Mouse (Mus musculus) embryonic facial prominence, embryonic 11.5 days (tissue): Measurements from ENCODE around the gene Sgce. TPM values are rescaled to one million over a fixed set of nuclear protein-coding genes. Genes with fewer than 3 reads are reported as not detected.
A peak's percentile ranks its signal among the peaks of the same experiment; 100 is the strongest.

ENCODE experiments used
- ATAC-seq: fragments of 200-750 bp; cut with Nextera tagmentation; replicated peaks from 2 replicates; pipeline ENCODE4 v1.8.0; 2017; ENCODE audit warnings: low read depth; ENCODE audit not compliant: insufficient number of reproducible peaks, low FRiP score, low TSS enrichment
- DNase-seq: peaks from one replicate; pipeline ENCODE4 v3.0.0-alpha.2; 2015; ENCODE audit warnings: low spot score
- H3K27ac ChIP-seq: fragments of 300-500 bp; sonication (generic); replicated peaks from 2 replicates; pipeline ENCODE4 v1.5.1; 2014; ENCODE audit warnings: mild to moderate bottlenecking, low read depth, low read length, control low read depth
- H3K27me3 ChIP-seq: fragments of 300-500 bp; sonication (generic); 2 replicates; pipeline ENCODE4 v1.6.1; 2014; ENCODE audit warnings: mild to moderate bottlenecking, low read length, moderate library complexity, mixed read lengths; ENCODE audit not compliant: control insufficient read depth, insufficient read depth
- H3K36me3 ChIP-seq: fragments of 300-500 bp; sonication (generic); replicated peaks from 2 replicates; pipeline ENCODE4 v1.6.1; 2014; ENCODE audit warnings: low read depth, mild to moderate bottlenecking, low read length, moderate library complexity, mixed read lengths; ENCODE audit not compliant: control insufficient read depth, insufficient read depth
- H3K4me1 ChIP-seq: fragments of 300-500 bp; sonication (generic); 2 replicates; pipeline ENCODE4 v1.6.1; 2014; ENCODE audit warnings: low read length, mixed read lengths; ENCODE audit not compliant: control insufficient read depth, insufficient read depth
- H3K4me2 ChIP-seq: fragments of 300-500 bp; sonication (generic); 2 replicates; pipeline ENCODE4 v1.6.1; 2014; ENCODE audit warnings: low read depth, mild to moderate bottlenecking, control low read depth, low read length, moderate library complexity
- H3K4me3 ChIP-seq: fragments of 300-500 bp; sonication (generic); 2 replicates; pipeline ENCODE4 v1.5.1; 2014; ENCODE audit warnings: low read depth, low read length, control low read depth
- H3K9ac ChIP-seq: fragments of 300-500 bp; sonication (generic); replicated peaks from 2 replicates; pipeline ENCODE4 v1.6.1; 2014; ENCODE audit warnings: mild to moderate bottlenecking, control low read depth, low read length
- H3K9me3 ChIP-seq: fragments of 300-500 bp; sonication (generic); replicated peaks from 2 replicates; pipeline ENCODE4 v1.6.1; 2016; ENCODE audit warnings: mild to moderate bottlenecking, low read length, inconsistent platforms, mixed read lengths; ENCODE audit not compliant: control insufficient read depth
- WGBS: fragments of 180-500 bp; shearing (Covaris S2); extraction: QIAGEN DNeasy Blood & Tissue Kit; methylation state at CpG from one replicate; pipeline ENCODE4 v1.1.7; 2014; 5-methylcytosine and 5-hydroxymethylcytosine counted together
- polyA plus RNA-seq: library from polyadenylated mRNA; unstranded; fragments of >200 nt; fragmentation: Nextera tagmentation; extraction: Ambion mirVana; gene quantifications from 2 replicates; pipeline ENCODE4 v1.2.1, GENCODE M21; 2014

The Sgce gene
- polyA plus RNA-seq, 1 experiment from 2014 or later: 51.1 TPM

DNA sequence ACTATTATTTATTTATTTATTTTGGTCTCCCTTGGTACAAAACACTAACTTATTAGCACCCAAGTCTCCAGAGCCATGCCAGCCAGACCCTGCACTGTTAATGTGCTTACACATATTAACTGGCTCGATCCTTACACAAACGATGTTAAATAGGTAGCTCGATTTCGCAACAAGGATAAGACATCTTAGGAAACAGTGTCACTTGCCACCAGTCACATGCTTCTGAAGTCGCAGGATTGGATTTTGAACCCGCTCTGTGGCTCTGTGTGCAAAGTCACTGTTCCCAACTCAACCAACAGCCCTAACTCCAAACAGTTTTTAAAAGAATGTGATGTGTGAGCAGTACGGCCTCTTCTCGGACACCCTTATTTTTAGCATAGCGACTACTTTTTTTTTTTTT, 10.6 kb downstream of the Sgce start:
- Histone ChIP-seq H3K4me2 (no peak overlapping the region), H3K27ac (no peak overlapping the region), H3K9me3 (no peaks in the 10 kb centered on the region), H3K9ac (no peak overlapping the region), H3K4me3 (no peak overlapping the region), H3K36me3 (no peaks in the 10 kb centered on the region), H3K27me3 (no peaks in the 10 kb centered on the region), H3K4me1 (no peaks in the 10 kb centered on the region)
- WGBS: 86% methylated on average over 9 of the region's 9 CpGs
- ATAC-seq (no peak), DNase-seq (no peak)

DNA sequence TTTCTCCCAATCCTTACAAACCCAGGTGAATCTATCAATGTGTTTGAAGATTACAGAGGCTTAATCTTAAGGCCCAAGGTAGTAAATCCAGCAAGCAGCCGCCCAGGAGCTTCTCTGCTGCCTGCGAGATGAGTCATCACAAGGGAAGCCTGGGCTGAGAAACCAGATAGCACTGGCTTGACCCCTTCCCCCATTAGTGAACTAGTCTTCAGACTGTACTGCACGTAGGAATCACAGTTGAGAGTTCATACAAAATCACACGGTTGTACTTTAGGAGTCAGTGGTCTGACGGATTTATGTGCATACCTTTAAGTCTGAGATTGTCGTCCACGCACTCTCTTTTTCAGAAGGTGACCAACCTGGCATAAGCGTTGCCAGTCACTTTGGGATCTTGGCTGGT, 13.8 kb downstream of the Sgce start:
- Histone ChIP-seq H3K9me3 (no peaks in the 10 kb centered on the region), H3K27me3 (no peaks in the 10 kb centered on the region), H3K4me3 (no peak overlapping the region), H3K9ac (no peak overlapping the region), H3K27ac (no peak overlapping the region), H3K36me3 (no peaks in the 10 kb centered on the region), H3K4me1 (no peaks in the 10 kb centered on the region), H3K4me2 (no peak overlapping the region)
- ATAC-seq (0 out of 2 replicates have a peak, but pooled peaks have one; percentile 56), DNase-seq (no peak)
- WGBS: 63% methylated on average over 8 of the region's 8 CpGs

DNA sequence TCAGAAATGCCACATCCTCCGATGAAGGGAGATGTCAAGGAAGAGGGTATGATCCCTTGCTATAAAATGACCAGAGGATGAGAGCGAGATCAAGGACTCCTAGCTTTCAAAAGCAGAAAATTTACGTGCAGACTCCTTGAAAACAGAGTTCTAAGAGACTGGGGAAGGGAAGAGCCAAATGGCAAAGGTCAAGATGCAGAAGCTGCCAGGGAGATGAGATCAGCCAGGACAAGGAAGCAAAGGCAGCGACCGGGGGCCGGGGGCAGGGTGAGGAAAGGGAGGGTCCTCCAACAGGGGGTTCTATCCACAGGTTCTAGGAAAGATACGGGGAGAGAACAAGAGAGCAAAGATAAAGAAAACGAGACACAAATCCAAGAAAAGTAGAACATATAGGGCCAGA, 15.3 kb downstream of the Sgce start:
- H3K4me2 ChIP-seq: no peak overlapping the region
- H3K4me1 ChIP-seq: no peaks in the 10 kb centered on the region
- no peak for DNase-seq
- H3K4me3 ChIP-seq: no peak overlapping the region
- no peaks in the 10 kb centered on the region for H3K36me3 ChIP-seq
- no peaks in the 10 kb centered on the region for H3K27me3 ChIP-seq
- no peaks in the 10 kb centered on the region for H3K9me3 ChIP-seq
- ATAC-seq: no peak
- no peak overlapping the region for H3K27ac ChIP-seq
- WGBS: 48% methylated on average over 8 of the region's 8 CpGs
- H3K9ac ChIP-seq: no peak overlapping the region

DNA sequence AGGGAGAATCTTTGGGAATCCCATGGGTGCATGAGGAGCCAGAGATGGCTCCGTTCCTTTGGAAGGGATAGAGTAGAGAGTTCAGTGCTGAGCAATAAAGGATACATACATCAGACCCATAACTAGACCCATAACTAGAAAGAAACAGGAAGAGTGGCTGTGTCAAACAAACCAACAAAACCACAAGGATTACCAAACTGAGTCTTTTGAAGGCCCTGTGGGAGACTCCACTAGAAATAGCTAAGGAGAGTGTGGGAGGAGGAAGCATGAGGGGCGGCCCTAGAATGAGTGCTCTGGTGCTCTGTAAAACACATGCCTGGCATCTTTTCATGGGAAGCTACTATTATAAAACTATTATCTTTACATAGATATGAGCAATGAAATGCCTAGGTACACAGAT, 18.7 kb downstream of the Sgce start:
- no peaks in the 10 kb centered on the region for H3K36me3 ChIP-seq
- no peak for DNase-seq
- no peaks in the 10 kb centered on the region for H3K27me3 ChIP-seq
- no peak for ATAC-seq
- no peaks in the 10 kb centered on the region for H3K9me3 ChIP-seq
- H3K9ac ChIP-seq: no peak overlapping the region
- no peak overlapping the region for H3K27ac ChIP-seq
- H3K4me2 ChIP-seq: no peak overlapping the region
- H3K4me1 ChIP-seq: no peaks in the 10 kb centered on the region
- 92% methylated on average over 2 of the region's 2 CpGs for WGBS
- no peak overlapping the region for H3K4me3 ChIP-seq

DNA sequence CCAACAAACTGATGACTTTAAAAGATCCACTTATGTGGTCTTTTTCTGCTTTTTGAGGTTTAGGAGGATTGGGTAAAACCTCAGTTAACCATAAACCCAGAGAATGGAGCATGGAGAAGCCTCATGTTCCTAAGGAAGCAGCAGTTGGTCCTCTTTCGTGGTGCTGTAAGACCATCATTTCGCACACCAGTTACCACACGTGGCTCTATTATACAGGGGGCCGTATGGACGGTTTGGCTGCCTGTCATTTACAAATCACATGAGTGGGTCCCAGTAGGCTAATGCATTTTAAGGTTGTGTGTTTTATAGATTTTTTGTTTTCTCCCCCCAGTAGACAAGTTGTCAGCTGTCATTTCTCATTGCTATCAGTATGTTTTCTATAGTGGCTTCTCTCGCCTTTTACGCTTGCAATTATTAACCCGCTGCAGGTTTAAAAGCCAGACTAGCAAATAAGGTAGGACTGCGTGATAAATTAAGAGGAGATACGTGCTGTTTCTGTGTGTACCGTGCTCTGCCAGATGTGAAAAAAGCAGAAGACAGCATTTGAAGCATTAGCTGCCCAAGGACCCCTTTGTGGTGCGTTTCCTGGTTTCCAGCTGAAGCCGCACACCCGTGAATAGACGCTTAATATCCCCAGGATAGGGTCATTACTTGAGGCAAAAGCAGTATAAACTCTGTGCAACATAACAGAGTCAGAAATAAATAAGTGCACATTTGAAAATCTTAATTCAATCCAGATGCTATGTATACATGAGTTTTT, 22.8 kb downstream of the Sgce start:
- H3K27ac ChIP-seq: no peak overlapping the region
- DNase-seq (no peak), ATAC-seq (no peak)
- no peaks in the 10 kb centered on the region for H3K9me3 ChIP-seq
- 64% methylated on average over 15 of the region's 15 CpGs for WGBS
- no peaks in the 10 kb centered on the region for H3K27me3 ChIP-seq
- H3K4me1 ChIP-seq: no peaks in the 10 kb centered on the region
- H3K4me2 ChIP-seq: no peak overlapping the region
- H3K4me3 ChIP-seq: no peak overlapping the region
- H3K36me3 ChIP-seq: no peaks in the 10 kb centered on the region
- H3K9ac ChIP-seq: no peak overlapping the region

DNA sequence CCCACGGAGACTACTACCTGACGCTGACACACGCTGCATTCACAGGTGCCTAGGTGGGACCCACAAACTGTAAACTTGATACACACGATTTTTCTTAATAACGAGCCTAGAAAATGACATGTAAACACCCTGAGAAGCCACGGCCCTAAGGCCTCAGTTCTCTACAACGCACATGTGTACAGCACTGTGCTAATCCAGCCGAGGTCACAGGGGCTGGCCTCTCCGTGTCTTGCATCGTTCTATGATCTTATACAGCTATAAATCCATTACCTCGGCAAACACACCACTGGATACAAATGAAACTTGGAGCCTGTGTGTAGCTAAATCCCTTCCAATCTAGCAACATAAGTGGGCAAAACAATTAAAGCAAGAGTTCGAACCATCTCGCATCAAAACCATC, 24.3 kb downstream of the Sgce start:
- 84% methylated on average over 13 of the region's 13 CpGs for WGBS
- Histone ChIP-seq H3K27me3 (no peaks in the 10 kb centered on the region), H3K9me3 (no peaks in the 10 kb centered on the region), H3K4me3 (no peak overlapping the region), H3K9ac (no peak overlapping the region), H3K4me1 (no peaks in the 10 kb centered on the region), H3K27ac (no peak overlapping the region), H3K4me2 (no peak overlapping the region), H3K36me3 (no peaks in the 10 kb centered on the region)
- ATAC-seq (no peak), DNase-seq (no peak)

DNA sequence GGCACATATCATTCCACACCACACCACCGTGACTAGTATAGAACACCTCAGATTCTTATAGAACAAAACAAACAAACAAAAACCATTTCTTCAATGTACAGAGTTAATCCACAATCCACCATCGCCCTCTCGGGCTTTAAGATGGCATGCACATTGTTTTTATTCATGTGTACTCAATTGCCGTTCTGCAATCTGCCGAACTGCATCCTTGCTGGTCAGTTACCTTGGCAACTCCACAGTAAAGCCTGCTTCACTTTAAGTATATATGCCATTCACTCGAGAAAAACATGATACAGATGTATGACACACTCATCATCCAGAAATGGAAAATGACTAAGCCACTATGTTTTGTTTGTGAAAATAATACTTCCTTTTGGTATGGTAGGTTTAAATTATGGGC, 24.9 kb downstream of the Sgce start:
- Histone ChIP-seq H3K36me3 (no peaks in the 10 kb centered on the region), H3K27me3 (no peaks in the 10 kb centered on the region), H3K4me2 (no peak overlapping the region), H3K9ac (no peak overlapping the region), H3K4me1 (no peaks in the 10 kb centered on the region), H3K27ac (no peak overlapping the region), H3K9me3 (no peaks in the 10 kb centered on the region), H3K4me3 (no peak overlapping the region)
- ATAC-seq (no peak), DNase-seq (no peak)
- 69% methylated on average over 6 of the region's 6 CpGs for WGBS

DNA sequence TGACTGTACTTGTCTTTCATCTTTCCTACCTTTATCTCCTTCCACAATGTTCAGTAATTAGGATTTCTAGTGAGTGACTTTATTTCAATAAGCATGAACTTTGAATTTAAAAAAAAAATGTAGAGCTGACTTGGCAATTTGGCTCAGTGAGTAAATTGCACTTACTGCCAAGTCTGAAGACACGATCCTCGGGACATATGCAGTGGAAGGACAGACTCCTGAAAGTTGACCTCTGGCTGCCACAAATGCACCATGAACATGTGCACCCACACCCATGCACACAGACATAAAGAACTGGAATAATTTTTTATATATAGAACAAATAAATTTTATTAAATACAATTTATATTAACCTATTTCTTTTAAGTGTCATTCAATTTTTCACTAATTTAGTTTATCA, 29.7 kb downstream of the Sgce start:
- H3K4me1 ChIP-seq: no peaks in the 10 kb centered on the region
- no peaks in the 10 kb centered on the region for H3K27me3 ChIP-seq
- DNase-seq (no peak), ATAC-seq (no peak)
- H3K4me2 ChIP-seq: no peak overlapping the region
- WGBS: 90% methylated on average over 2 of the region's 2 CpGs
- H3K4me3 ChIP-seq: no peak overlapping the region
- no peaks in the 10 kb centered on the region for H3K36me3 ChIP-seq
- H3K27ac ChIP-seq: no peak overlapping the region
- H3K9ac ChIP-seq: no peak overlapping the region
- no peaks in the 10 kb centered on the region for H3K9me3 ChIP-seq
